Mouse (Mus musculus) neural tube, embryonic 11.5 days (tissue): ENCODE data around the gene Satb1. TPM values are rescaled to one million over a fixed set of nuclear protein-coding genes. Genes with fewer than 3 reads are reported as not detected.

Experiments used
- ATAC-seq: fragments of 200-750 bp; cut with Nextera tagmentation; 2 replicates; pipeline ENCODE4 v1.8.0; 2017; ENCODE audit warnings: moderate number of reproducible peaks, mild to moderate bottlenecking, moderate TSS enrichment, moderate library complexity; ENCODE audit not compliant: insufficient read depth, low FRiP score, low TSS enrichment
- DNase-seq: peaks from one replicate; pipeline ENCODE4 v3.0.0-alpha.2; 2015; ENCODE audit warnings: low spot score
- H3K27ac ChIP-seq: fragments of 300-500 bp; sonication (generic); 2 replicates; pipeline ENCODE4 v1.5.1; 2014; ENCODE audit warnings: low read depth, mild to moderate bottlenecking, low read length
- H3K27me3 ChIP-seq: fragments of 300-500 bp; sonication (generic); 2 replicates; pipeline ENCODE4 v1.6.1; 2014; ENCODE audit warnings: mild to moderate bottlenecking, low read length, mixed read lengths; ENCODE audit not compliant: control insufficient read depth, insufficient read depth
- H3K36me3 ChIP-seq: fragments of 300-500 bp; sonication (generic); 2 replicates; pipeline ENCODE4 v1.6.1; 2014; ENCODE audit warnings: mild to moderate bottlenecking, low read length, moderate library complexity, mixed read lengths; ENCODE audit not compliant: control insufficient read depth, insufficient read depth
- H3K4me1 ChIP-seq: fragments of 300-500 bp; sonication (generic); 2 replicates; pipeline ENCODE4 v1.6.1; 2014; ENCODE audit warnings: low read length, mixed read lengths; ENCODE audit not compliant: control insufficient read depth, insufficient read depth
- H3K4me2 ChIP-seq: fragments of 300-500 bp; sonication (generic); 2 replicates; pipeline ENCODE4 v1.6.1; 2014; ENCODE audit warnings: low read depth, mild to moderate bottlenecking, moderate library complexity
- H3K4me3 ChIP-seq: fragments of 300-500 bp; sonication (generic); 2 replicates; pipeline ENCODE4 v1.5.1; 2014; ENCODE audit warnings: low read depth, low read length
- H3K9ac ChIP-seq: fragments of 300-500 bp; sonication (generic); 2 replicates; pipeline ENCODE4 v1.6.1; 2014; ENCODE audit warnings: mild to moderate bottlenecking, low read length
- H3K9me3 ChIP-seq: fragments of 300-500 bp; sonication (generic); 2 replicates; pipeline ENCODE4 v1.6.1; 2016; ENCODE audit warnings: low read length; ENCODE audit not compliant: control insufficient read depth
- WGBS: fragments of 180-500 bp; shearing (Covaris S2); extraction: QIAGEN DNeasy Blood & Tissue Kit; methylation state at CpG from one replicate; pipeline ENCODE4 v1.1.7; 2014; 5-methylcytosine and 5-hydroxymethylcytosine counted together
- polyA plus RNA-seq: library from polyadenylated mRNA; unstranded; fragments of >200 nt; fragmentation: Nextera tagmentation; extraction: Ambion mirVana; gene quantifications from 2 replicates; pipeline ENCODE4 v1.2.1, GENCODE M21; 2014

Gene Satb1
- polyA plus RNA-seq, 1 experiment from 2014 or later = 33.5 TPM

DNA sequence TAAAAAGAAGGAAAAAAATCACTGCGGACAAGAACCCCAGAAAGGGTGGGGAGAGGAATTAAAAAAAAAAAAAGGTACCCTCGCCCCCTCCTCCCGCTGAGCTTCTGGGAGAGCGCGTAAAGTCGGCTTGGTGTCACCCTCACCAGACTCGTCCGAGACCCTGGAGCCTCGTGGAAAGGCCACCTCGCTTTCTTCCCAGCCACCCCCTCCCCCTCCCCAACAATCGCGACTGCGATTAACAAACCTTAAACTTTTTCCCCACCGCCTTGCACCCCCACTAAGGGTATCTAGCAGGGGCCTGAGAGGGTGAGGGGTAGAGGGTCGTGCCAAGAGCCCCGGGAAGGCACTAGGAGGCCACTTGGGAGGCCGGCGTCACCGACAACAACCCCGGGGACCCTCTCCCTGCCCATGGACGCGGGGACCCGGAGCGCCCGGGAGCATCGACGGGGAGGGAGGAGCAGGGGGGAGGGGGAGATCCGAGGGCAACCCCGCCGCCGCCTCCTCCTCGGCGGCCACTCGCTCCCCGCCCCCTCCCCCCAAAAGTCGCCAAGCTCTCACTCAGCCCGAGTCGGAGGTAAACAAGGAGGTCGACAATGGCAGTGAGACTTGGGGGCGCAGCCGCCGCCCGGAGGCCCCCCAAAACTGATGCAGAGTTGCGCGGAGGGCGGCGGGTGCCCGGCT, 20.7 kb downstream of the Satb1 start:
- Histone ChIP-seq H3K36me3 (no peaks in the 10 kb centered on the region), H3K4me3 (peak overlapping the region; percentile 87), H3K27ac (peak overlapping the region; percentile 98), H3K4me2 (peak overlapping the region; percentile 71), H3K9me3 (no peaks in the 10 kb centered on the region), H3K9ac (peak overlapping the region; percentile 96), H3K27me3 (no peaks in the 10 kb centered on the region), H3K4me1 (0 out of 2 replicates have a peak, but pooled peaks cover 3% of the 10 kb centered on the region)
- 0% methylated on average over 28 of the region's 48 CpGs for WGBS
- peak; percentile 62 for ATAC-seq
- peak; percentile 75 for DNase-seq

GRCm38 (mm10) chr17:51811911-51812260, 21.2 kb downstream of the Satb1 start:
- Histone ChIP-seq H3K9me3 (no peaks in the 10 kb centered on the region), H3K4me3 (peak overlapping the region; percentile 87), H3K4me1 (0 out of 2 replicates have a peak, but pooled peaks cover 3% of the 10 kb centered on the region), H3K27ac (peak overlapping the region; percentile 98), H3K36me3 (no peaks in the 10 kb centered on the region), H3K27me3 (no peaks in the 10 kb centered on the region), H3K4me2 (peak overlapping the region; percentile 71), H3K9ac (peak overlapping the region; percentile 96)
- ATAC-seq = 0 out of 2 replicates have a peak, but pooled peaks have one; percentile 4
- WGBS = 0% methylated on average over 11 of the region's 11 CpGs
- DNase-seq = peak; percentile 53

DNA sequence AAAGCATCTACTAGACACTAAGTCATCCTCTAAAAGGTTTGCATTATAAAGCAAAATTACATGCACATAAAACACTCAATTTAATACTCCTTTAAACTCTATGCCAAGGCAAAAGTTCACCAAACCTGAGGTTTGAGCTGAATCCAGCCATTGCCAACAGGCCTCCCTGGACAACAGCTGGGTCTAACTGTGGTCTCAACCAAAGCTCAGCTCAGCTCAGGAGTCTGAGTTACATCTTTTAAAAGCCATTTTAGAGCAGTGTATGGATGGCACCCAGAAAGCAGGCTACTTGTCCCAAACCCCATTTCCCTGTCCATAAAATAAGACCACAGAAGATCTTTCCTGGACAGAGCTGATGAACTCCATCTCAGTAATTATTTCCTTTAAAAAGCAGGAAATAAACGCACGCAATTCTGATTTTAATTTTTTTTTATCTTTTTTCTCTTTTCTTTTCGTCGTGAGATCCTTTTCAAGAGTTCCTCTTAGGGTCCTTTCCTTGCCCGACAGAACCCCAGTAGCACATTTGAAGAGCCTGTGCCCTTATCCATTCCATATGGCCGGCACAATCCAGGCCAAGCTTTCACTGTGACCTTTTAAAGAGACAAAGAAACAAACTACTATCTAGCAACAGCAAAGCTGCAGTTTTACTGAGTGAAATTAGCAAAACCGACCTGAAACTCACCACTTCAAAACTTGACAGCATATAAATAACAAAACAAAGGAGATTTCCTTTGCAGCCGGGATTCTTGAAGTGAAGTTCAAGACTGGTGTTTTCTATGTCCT, 21.8 kb downstream of the Satb1 start:
- 5% methylated on average over 8 of the region's 8 CpGs for WGBS
- peak overlapping the region; percentile 96 for H3K9ac ChIP-seq

DNA sequence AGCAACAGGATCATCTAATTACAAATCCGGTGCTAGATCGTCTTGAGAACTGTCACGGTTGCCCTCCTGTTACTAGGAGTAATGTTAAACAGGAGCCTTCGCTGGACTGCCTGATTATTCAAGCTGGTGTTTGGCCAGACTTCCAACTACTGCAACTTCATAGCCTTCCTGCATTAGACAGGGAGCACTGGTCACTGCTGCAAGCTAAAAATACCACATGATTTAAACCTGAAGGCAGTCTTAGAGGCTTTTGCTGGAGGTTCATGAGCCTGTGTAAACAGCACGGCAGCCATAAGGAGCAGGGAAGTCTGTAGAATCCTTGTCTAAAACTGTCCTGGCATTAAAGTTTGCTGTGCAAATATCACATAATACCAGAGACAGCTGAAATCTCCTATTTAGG, 25.7 kb downstream of the Satb1 start:
- H3K9ac ChIP-seq = no peak overlapping the region
- H3K4me2 ChIP-seq = no peak overlapping the region
- H3K4me3 ChIP-seq = no peak overlapping the region
- 66% methylated on average over 5 of the region's 5 CpGs for WGBS
- no peaks in the 10 kb centered on the region for H3K9me3 ChIP-seq
- no peaks in the 10 kb centered on the region; the same call in 1 of the 2 replicates for H3K36me3 ChIP-seq
- no peak overlapping the region for H3K27ac ChIP-seq
- H3K27me3 ChIP-seq = no peaks in the 10 kb centered on the region
- no peak for ATAC-seq
- no peaks in the 10 kb centered on the region for H3K4me1 ChIP-seq
- DNase-seq = no peak

More for the DNA sequence above, 21.8 kb downstream of the Satb1 start:
- Histone ChIP-seq H3K4me2 (peak overlapping the region; percentile 71), H3K9me3 (no peaks in the 10 kb centered on the region), H3K4me1 (0 out of 2 replicates have a peak, but pooled peaks cover 3% of the 10 kb centered on the region), H3K36me3 (no peaks in the 10 kb centered on the region), H3K27ac (peak overlapping the region; percentile 98; the same call in 1 of the 2 replicates), H3K4me3 (peak overlapping the region; percentile 87), H3K27me3 (no peaks in the 10 kb centered on the region)
- DNase-seq (peak; percentile 69), ATAC-seq (no peak)

- H3K36me3 ChIP-seq = no peaks in the 10 kb centered on the region; the same call in 1 of the 2 replicates
- no peak for ATAC-seq
- WGBS = 66% methylated on average over 12 of the region's 12 CpGs
- no peak for DNase-seq
- H3K9ac ChIP-seq = no peak overlapping the region
- H3K4me3 ChIP-seq = no peak overlapping the region
- H3K27me3 ChIP-seq = no peaks in the 10 kb centered on the region
- H3K4me2 ChIP-seq = no peak overlapping the region
- no peaks in the 10 kb centered on the region for H3K9me3 ChIP-seq
- H3K27ac ChIP-seq = no peak overlapping the region
- no peaks in the 10 kb centered on the region for H3K4me1 ChIP-seq
Observed at GRCm38 (mm10) chr17:51806124-51806960, 26.7 kb downstream of the Satb1 start.

DNA sequence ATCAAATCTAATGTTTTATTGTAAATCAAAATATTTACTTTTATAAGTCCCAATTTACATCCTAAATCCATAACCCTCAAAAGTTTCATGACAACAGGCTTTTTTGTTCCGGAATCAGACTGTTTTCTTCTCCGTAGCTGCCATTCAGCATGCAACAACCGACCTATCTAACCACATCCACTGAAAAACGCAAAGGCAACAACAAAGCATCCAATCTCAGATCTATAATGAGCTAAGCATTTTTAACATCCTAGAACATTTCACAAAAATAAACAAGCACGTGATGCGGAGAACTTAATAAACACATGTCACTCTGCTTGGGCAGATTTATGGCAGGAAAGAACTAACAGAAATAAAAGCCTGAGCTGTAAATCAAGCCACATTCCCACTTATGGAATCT, 32.9 kb downstream of the Satb1 start:
- ATAC-seq = no peak
- H3K9ac ChIP-seq = no peak overlapping the region
- H3K4me3 ChIP-seq = no peak overlapping the region
- DNase-seq = no peak
- H3K4me2 ChIP-seq = no peak overlapping the region
- H3K9me3 ChIP-seq = no peaks in the 10 kb centered on the region
- no peaks in the 10 kb centered on the region; the same call in 1 of the 2 replicates for H3K36me3 ChIP-seq
- WGBS = 83% methylated on average over 6 of the region's 6 CpGs
- no peaks in the 10 kb centered on the region for H3K4me1 ChIP-seq
- no peak overlapping the region for H3K27ac ChIP-seq
- H3K27me3 ChIP-seq = no peaks in the 10 kb centered on the region

DNA sequence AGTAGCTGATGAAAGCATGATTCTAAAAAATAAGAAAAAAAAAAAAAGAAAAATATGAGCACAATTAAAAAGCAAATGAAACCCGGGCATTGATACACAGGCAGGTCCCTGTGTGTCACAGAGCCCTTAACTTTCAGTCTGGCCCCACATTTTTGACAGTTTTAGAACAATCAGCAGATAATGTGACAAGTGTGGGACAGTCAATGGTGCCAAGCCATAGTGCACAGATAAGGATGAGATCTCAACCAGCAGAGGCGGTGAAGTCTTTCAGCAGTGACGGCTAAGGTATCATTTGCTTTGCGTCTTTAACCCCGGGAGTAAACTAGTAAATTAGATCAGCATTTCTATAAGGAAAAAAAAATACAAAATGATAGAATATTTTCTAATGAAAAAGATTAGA, 36.6 kb downstream of the Satb1 start:
- Histone ChIP-seq H3K4me3 (no peak overlapping the region), H3K27me3 (no peaks in the 10 kb centered on the region), H3K9ac (no peak overlapping the region), H3K4me2 (no peak overlapping the region), H3K36me3 (no peaks in the 10 kb centered on the region), H3K27ac (no peak overlapping the region), H3K9me3 (no peaks in the 10 kb centered on the region), H3K4me1 (no peaks in the 10 kb centered on the region)
- DNase-seq = no peak
- WGBS = 86% methylated on average over 5 of the region's 5 CpGs
- no peak for ATAC-seq

GRCm38 (mm10) chr17:51791226-51791625, 41.9 kb downstream of the Satb1 start:
- Histone ChIP-seq H3K27me3 (no peaks in the 10 kb centered on the region), H3K36me3 (no peaks in the 10 kb centered on the region), H3K4me1 (no peaks in the 10 kb centered on the region), H3K4me2 (no peak overlapping the region), H3K4me3 (no peak overlapping the region), H3K27ac (no peak overlapping the region), H3K9ac (no peak overlapping the region), H3K9me3 (no peaks in the 10 kb centered on the region)
- ATAC-seq (no peak), DNase-seq (no peak)
- 82% methylated on average over 5 of the region's 5 CpGs for WGBS
